ENCODE assay signal across 8 mouse cellular contexts in the genomic region with DNA sequence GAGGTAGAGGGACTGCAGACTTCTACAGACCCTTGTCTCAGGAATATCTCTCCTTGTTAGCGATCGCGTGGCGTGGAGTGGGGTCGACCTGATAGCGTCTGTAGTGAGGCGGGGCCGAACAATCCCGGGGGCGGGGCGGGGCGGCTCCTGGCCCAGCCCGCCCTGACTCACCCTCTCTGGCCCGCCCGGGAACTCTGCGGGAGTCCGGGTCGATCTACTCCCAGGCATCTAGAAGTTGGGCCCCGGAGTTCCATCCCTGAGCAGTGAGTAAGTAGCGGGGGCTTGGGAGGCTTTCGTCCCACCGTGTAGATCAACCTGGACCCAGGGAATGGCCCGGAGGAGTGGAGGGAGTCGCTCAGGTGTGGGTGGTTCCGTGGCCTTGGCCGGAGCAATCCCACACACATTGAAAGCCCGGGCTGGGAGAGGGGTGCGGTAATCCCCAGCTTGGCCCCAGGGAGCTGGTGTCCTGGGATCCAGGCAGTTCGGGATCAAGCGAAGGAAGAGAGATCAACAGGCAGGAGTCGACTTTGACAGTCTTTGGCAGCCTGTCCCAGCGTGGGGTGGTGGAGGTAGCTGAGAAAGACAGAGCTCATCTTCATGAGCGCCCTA. TPM values are rescaled to one million over a fixed set of nuclear protein-coding genes. Genes with fewer than 3 reads are reported as not detected.
DNase-seq lines count a peak whose midpoint lies in the region; ATAC-seq and TF ChIP-seq lines count a peak whose summit lies in the region.

A gene (plus strand): TSS at position 89 of the 609 bp plus-strand sequence.

- no peaks in the 10 kb centered on the region for H3K36me3 ChIP-seq in limb, embryonic 12.5 days
- H3K36me3 ChIP-seq in midbrain, embryonic 15.5 days (replicated peaks) = no peaks in the 10 kb centered on the region

- H3K9me3 ChIP-seq in limb, embryonic 12.5 days = no peaks in the 10 kb centered on the region
- no peaks in the 10 kb centered on the region for H3K9me3 ChIP-seq in midbrain, embryonic 15.5 days

- no peak for TF ChIP-seq CTCF in embryonic fibroblast, embryonic 13.5 days (IDR thresholded peaks at IDR 0.05; ENCODE audit: borderline replicate concordance, insufficient read depth, low read length)

- H3K27me3 ChIP-seq in limb, embryonic 12.5 days = peaks cover 42% of the 10 kb centered on the region
- H3K27me3 ChIP-seq in midbrain, embryonic 15.5 days (replicated peaks) = peaks cover 7% of the 10 kb centered on the region

- H3K27ac ChIP-seq in embryonic fibroblast, embryonic 13.5 days (ENCODE audit: insufficient read depth, low read length) = no peak within 1 kb of the TSS
- H3K27ac ChIP-seq in limb, embryonic 12.5 days = no peak within 1 kb of the TSS
- H3K27ac ChIP-seq in midbrain, embryonic 15.5 days = no peak within 1 kb of the TSS

- H3K4me2 ChIP-seq in limb, embryonic 12.5 days = peak within 1 kb of the TSS; percentile 58
- peak within 1 kb of the TSS; percentile 25 for H3K4me2 ChIP-seq in midbrain, embryonic 15.5 days

- WGBS in limb, embryonic 12.5 days = 4% methylated on average over 33 of the region's 33 CpGs
- 2% methylated on average over 33 of the region's 33 CpGs for WGBS in midbrain, embryonic 15.5 days

- ATAC-seq in limb, embryonic 12.5 days (ENCODE audit: insufficient number of reproducible peaks, insufficient read depth, low FRiP score, low TSS enrichment, low read depth) = 0 out of 2 replicates have a peak, but pooled peaks have one; percentile 43
- ATAC-seq in midbrain, embryonic 15.5 days (replicated peaks) = no peak
- ATAC-seq in activated CD4-positive, CD25-positive, alpha-beta regulatory T cell, adult 4 months = no peak

- H3K4me3 ChIP-seq in embryonic fibroblast, embryonic 13.5 days (ENCODE audit: insufficient read depth, low read length) = peak within 1 kb of the TSS; percentile 9
- H3K4me3 ChIP-seq in limb, embryonic 12.5 days (replicated peaks) = peak within 1 kb of the TSS; percentile 35
- H3K4me3 ChIP-seq in midbrain, embryonic 15.5 days = no peak within 1 kb of the TSS

- no peaks in the 10 kb centered on the region for H3K4me1 ChIP-seq in embryonic fibroblast, embryonic 13.5 days (ENCODE audit: control insufficient read depth, insufficient read depth, low read length)
- H3K4me1 ChIP-seq in limb, embryonic 12.5 days (replicated peaks) = peaks cover 6% of the 10 kb centered on the region
- no peaks in the 10 kb centered on the region; the same call in 1 of the 2 replicates for H3K4me1 ChIP-seq in midbrain, embryonic 15.5 days

- DNase-seq in retina, postnatal 1 day = peak; percentile 29
- DNase-seq in retina, embryonic 14.5 days (ENCODE audit: low spot score) = no peak
- DNase-seq in spleen, postnatal 36 days (ENCODE audit: low spot score in 2 of 2) = no peak
- DNase-seq in spleen, postnatal 10 days (ENCODE audit: low spot score in 2 of 2) = no peak

- H3K9ac ChIP-seq in limb, embryonic 12.5 days (replicated peaks) = peak within 1 kb of the TSS; percentile 24; the same call in 1 of the 2 replicates
- no peak within 1 kb of the TSS for H3K9ac ChIP-seq in midbrain, embryonic 15.5 days

- TF ChIP-seq POLR2A in embryonic fibroblast, embryonic 13.5 days (IDR thresholded peaks at IDR 0.05; ENCODE audit: low read depth, low read length) = peak; percentile 41; the same call in 1 of the 2 replicates

RNA-seq across cellular contexts. Expression of the gene that starts here (rescaled TPM):
- polyA plus RNA-seq in embryonic fibroblast, embryonic 13.5 days (2011; ENCODE audit: insufficient read length, low read depth, missing spikeins) = 1.7 and 2.2 TPM in 2 replicates
- polyA plus RNA-seq in limb, embryonic 12.5 days (2016; fragmentation: Nextera tagmentation; extraction: Ambion mirVana) = 0.24 and 0.39 TPM in 2 replicates
- polyA plus RNA-seq in midbrain, embryonic 15.5 days (2015; fragmentation: Nextera tagmentation; extraction: Ambion mirVana) = 0.08 and 0.11 TPM in 2 replicates
- not detected for polyA plus RNA-seq in activated CD4-positive, CD25-positive, alpha-beta regulatory T cell, adult 4 months (2017; shearing (Covaris generic))

Comparison
In these comparisons a context has a peak if more than half of its experiments do, and no peak if none do; other contexts are left out.
1. Peak in ATAC-seq, H3K4me3 ChIP-seq, H3K9ac ChIP-seq and H3K4me2 ChIP-seq in limb, embryonic 12.5 days; RNA of the gene not detected or under 1 TPM.